Mouse (Mus musculus) limb, embryonic 11.5 days (tissue): Measurements from ENCODE around the gene Sstr4. TPM values are rescaled to one million over a fixed set of nuclear protein-coding genes. Genes with fewer than 3 reads are reported as not detected.

Experiments used
- ATAC-seq: fragments of 200-750 bp; cut with Nextera tagmentation; 2 replicates; pipeline ENCODE4 v1.8.0; 2017; ENCODE audit warnings: low read depth; ENCODE audit not compliant: insufficient number of reproducible peaks, low FRiP score, low TSS enrichment
- DNase-seq: peaks from one replicate; pipeline ENCODE4 v3.0.0-alpha.2; 2015; ENCODE audit warnings: low spot score
- H3K27ac ChIP-seq: fragments of 300-500 bp; sonication (generic); replicated peaks from 2 replicates; pipeline ENCODE4 v1.5.1; 2014; ENCODE audit warnings: low read depth, mild to moderate bottlenecking, low read length
- H3K27me3 ChIP-seq: fragments of 300-500 bp; sonication (generic); 2 replicates; pipeline ENCODE4 v1.6.1; 2014; ENCODE audit warnings: mild to moderate bottlenecking, low read length, mixed read lengths; ENCODE audit not compliant: control insufficient read depth, insufficient read depth
- H3K36me3 ChIP-seq: fragments of 300-500 bp; sonication (generic); 2 replicates; pipeline ENCODE4 v1.6.1; 2014; ENCODE audit warnings: mild to moderate bottlenecking, low read length, moderate library complexity, mixed read lengths; ENCODE audit not compliant: control insufficient read depth, insufficient read depth
- H3K4me1 ChIP-seq: fragments of 300-500 bp; sonication (generic); 2 replicates; pipeline ENCODE4 v1.6.1; 2014; ENCODE audit warnings: low read length, mixed read lengths; ENCODE audit not compliant: control insufficient read depth, insufficient read depth
- H3K4me2 ChIP-seq: fragments of 300-500 bp; sonication (generic); 2 replicates; pipeline ENCODE4 v1.6.1; 2014; ENCODE audit warnings: low read depth, mild to moderate bottlenecking, moderate library complexity; ENCODE audit not compliant: severe bottlenecking
- H3K4me3 ChIP-seq: fragments of 300-500 bp; sonication (generic); 2 replicates; pipeline ENCODE4 v1.5.1; 2014; ENCODE audit warnings: low read depth, low read length
- H3K9ac ChIP-seq: fragments of 300-500 bp; sonication (generic); 2 replicates; pipeline ENCODE4 v1.6.1; 2014; ENCODE audit warnings: mild to moderate bottlenecking, low read length
- H3K9me3 ChIP-seq: fragments of 300-500 bp; sonication (generic); 2 replicates; pipeline ENCODE4 v1.6.1; 2016; ENCODE audit warnings: low read length; ENCODE audit not compliant: control insufficient read depth
- WGBS: fragments of 180-500 bp; shearing (Covaris S2); extraction: QIAGEN DNeasy Blood & Tissue Kit; methylation state at CpG from one replicate; pipeline ENCODE4 v1.1.7; 2014; 5-methylcytosine and 5-hydroxymethylcytosine counted together
- polyA plus RNA-seq: library from polyadenylated mRNA; unstranded; fragments of >200 nt; fragmentation: Nextera tagmentation; extraction: Ambion mirVana; gene quantifications from 2 replicates; pipeline ENCODE4 v1.2.1, GENCODE M21; 2014

Sstr4 gene
- polyA plus RNA-seq, 1 experiment from 2014 or later, result 0.64 TPM

GRCm38 (mm10) chr2:148430941-148431340 lies 35.8 kb downstream of the Sstr4 start:
- ATAC-seq, result no peak
- no peaks in the 10 kb centered on the region for H3K36me3 ChIP-seq
- DNase-seq, result no peak

GRCm38 (mm10) chr2:148432346-148432745 lies 37.2 kb downstream of the Sstr4 start:
- Histone ChIP-seq H3K4me1 (0 out of 2 replicates have a peak, but pooled peaks cover 2% of the 10 kb centered on the region), H3K4me2 (no peak overlapping the region), H3K36me3 (no peaks in the 10 kb centered on the region), H3K27me3 (no peaks in the 10 kb centered on the region), H3K27ac (no peak overlapping the region), H3K9me3 (no peaks in the 10 kb centered on the region), H3K4me3 (no peak overlapping the region), H3K9ac (no peak overlapping the region)
- WGBS, result 64% methylated on average over 2 of the region's 2 CpGs
- DNase-seq (no peak), ATAC-seq (no peak)

More at GRCm38 (mm10) chr2:148430941-148431340, 35.8 kb downstream of the Sstr4 start:
- no peaks in the 10 kb centered on the region for H3K27me3 ChIP-seq
- H3K4me3 ChIP-seq, result no peak overlapping the region
- H3K4me1 ChIP-seq, result 0 out of 2 replicates have a peak, but pooled peaks cover 2% of the 10 kb centered on the region
- H3K4me2 ChIP-seq, result no peak overlapping the region
- H3K27ac ChIP-seq, result no peak overlapping the region
- H3K9me3 ChIP-seq, result no peaks in the 10 kb centered on the region
- 66% methylated on average over 4 of the region's 4 CpGs for whole genome bisulfite sequencing
- H3K9ac ChIP-seq, result no peak overlapping the region

- Histone ChIP-seq H3K4me3 (no peak overlapping the region), H3K36me3 (no peaks in the 10 kb centered on the region), H3K9ac (no peak overlapping the region), H3K4me2 (no peak overlapping the region), H3K9me3 (no peaks in the 10 kb centered on the region), H3K4me1 (0 out of 2 replicates have a peak, but pooled peaks cover 2% of the 10 kb centered on the region), H3K27me3 (no peaks in the 10 kb centered on the region), H3K27ac (no peak overlapping the region)
- DNase-seq (no peak), ATAC-seq (no peak)
- 54% methylated on average over 3 of the region's 3 CpGs for whole genome bisulfite sequencing
These were observed 41.1 kb downstream of the Sstr4 start for GRCm38 (mm10) chr2:148436285-148436684.

- Histone ChIP-seq H3K9me3 (no peaks in the 10 kb centered on the region), H3K27me3 (no peaks in the 10 kb centered on the region), H3K9ac (no peak overlapping the region), H3K36me3 (no peaks in the 10 kb centered on the region), H3K27ac (no peak overlapping the region), H3K4me3 (no peak overlapping the region), H3K4me1 (no peaks in the 10 kb centered on the region), H3K4me2 (no peak overlapping the region; the same call in 1 of the 2 replicates)
- WGBS, result 67% methylated on average over 3 of the region's 3 CpGs
- no peak for ATAC-seq
- no peak for DNase-seq
These were observed 44.6 kb downstream of the Sstr4 start for GRCm38 (mm10) chr2:148439691-148440276.

GRCm38 (mm10) chr2:148441421-148441820 lies 46.3 kb downstream of the Sstr4 start:
- no peaks in the 10 kb centered on the region for H3K27me3 ChIP-seq
- ATAC-seq (no peak), DNase-seq (no peak)
- no peaks in the 10 kb centered on the region for H3K4me1 ChIP-seq
- H3K36me3 ChIP-seq, result no peaks in the 10 kb centered on the region
- H3K4me2 ChIP-seq, result no peak overlapping the region
- H3K4me3 ChIP-seq, result no peak overlapping the region
- no peak overlapping the region for H3K9ac ChIP-seq
- no peak overlapping the region for H3K27ac ChIP-seq
- H3K9me3 ChIP-seq, result no peaks in the 10 kb centered on the region
- 88% methylated on average over 10 of the region's 10 CpGs for WGBS

- Histone ChIP-seq H3K4me2 (0 out of 2 replicates have a peak overlapping the region, but pooled peaks have one; percentile 0), H3K9ac (no peak overlapping the region), H3K4me3 (no peak overlapping the region), H3K36me3 (no peaks in the 10 kb centered on the region), H3K27me3 (no peaks in the 10 kb centered on the region), H3K27ac (no peak overlapping the region; the same call in 1 of the 2 replicates), H3K9me3 (no peaks in the 10 kb centered on the region), H3K4me1 (no peaks in the 10 kb centered on the region)
- WGBS, result 92% methylated on average over 4 of the region's 4 CpGs
- no peak for DNase-seq
- no peak for ATAC-seq
These were observed 47.0 kb downstream of the Sstr4 start for GRCm38 (mm10) chr2:148442172-148442571.

GRCm38 (mm10) chr2:148442710-148443109 lies 47.6 kb downstream of the Sstr4 start:
- ATAC-seq (no peak), DNase-seq (no peak)
- H3K9me3 ChIP-seq, result no peaks in the 10 kb centered on the region
- no peaks in the 10 kb centered on the region for H3K4me1 ChIP-seq
- H3K36me3 ChIP-seq, result no peaks in the 10 kb centered on the region
- no peak overlapping the region for H3K4me3 ChIP-seq
- H3K4me2 ChIP-seq, result no peak overlapping the region
- H3K27me3 ChIP-seq, result no peaks in the 10 kb centered on the region
- H3K9ac ChIP-seq, result no peak overlapping the region
- H3K27ac ChIP-seq, result no peak overlapping the region; the same call in 1 of the 2 replicates
- WGBS, result 73% methylated on average over 4 of the region's 4 CpGs

GRCm38 (mm10) chr2:148443249-148443958 lies 48.3 kb downstream of the Sstr4 start, which contains the start of gene Cd93:
TSS of gene Cd93 (minus strand) at chr2:148443563.
- DNase-seq, result no peak
- H3K9me3 ChIP-seq, result no peaks in the 10 kb centered on the region

More at GRCm38 (mm10) chr2:148443249-148443958, 48.3 kb downstream of the Sstr4 start, which contains the start of gene Cd93:
- H3K27me3 ChIP-seq, result no peaks in the 10 kb centered on the region
- no peaks in the 10 kb centered on the region for H3K4me1 ChIP-seq
- ATAC-seq, result no peak
- H3K36me3 ChIP-seq, result no peaks in the 10 kb centered on the region
- H3K4me3 ChIP-seq, result 0 out of 2 replicates have a peak within 1 kb of the TSS, but pooled peaks have one; percentile 3
- WGBS, result 56% methylated on average over 13 of the region's 13 CpGs
- no peak within 1 kb of the TSS for H3K9ac ChIP-seq
- no peak within 1 kb of the TSS for H3K4me2 ChIP-seq
- H3K27ac ChIP-seq, result no peak within 1 kb of the TSS; the same call in 1 of the 2 replicates
